Mouse (Mus musculus): ENCODE data around the gene Adgrb2. TPM values are rescaled to one million over a fixed set of nuclear protein-coding genes. Genes with fewer than 3 reads are reported as not detected.
A peak's percentile ranks its signal among the peaks of the same experiment; 100 is the strongest.

Gene Adgrb2
- total RNA-seq, 1 experiment, result 19.5 TPM

GRCm38 (mm10) chr4:130048203-130048479 lies 63.5 kb downstream of the Adgrb2 start:
- Histone ChIP-seq H3K36me3 (ENCODE audit: control insufficient read depth, insufficient read depth, low read length, poor library complexity, severe bottlenecking) (no peaks in the 10 kb centered on the region), H3K4me3 (ENCODE audit: insufficient read depth in 1 of 2, low read depth in 1 of 2, low read length in 2 of 2, poor library complexity in 1 of 2, severe bottlenecking in 1 of 2) (peak overlapping the region; percentile 66 to 69; a peak in 3 of 4 replicates), H3K27ac (ENCODE audit: insufficient read depth, low read depth, low read length, poor library complexity, severe bottlenecking) (no peak overlapping the region), H3K9ac (ENCODE audit: insufficient read depth, low read depth, low read length, poor library complexity, severe bottlenecking) (peak overlapping the region; percentile 6), H3K9me3 (ENCODE audit: control insufficient read depth, insufficient read depth, low read depth, low read length) (no peaks in the 10 kb centered on the region), H3K4me1 (ENCODE audit: control insufficient read depth in 2 of 2, insufficient read depth in 2 of 2, low read length in 2 of 2, poor library complexity in 1 of 2) (peaks cover 0 to 10% of the 10 kb centered on the region in 2 experiments; a peak in 1 of 4 replicates)
- DNase-seq (ENCODE audit: low read depth, low spot score), result no peak
- TF ChIP-seq HCFC1 (IDR thresholded peaks at IDR 0.05; ENCODE audit: borderline replicate concordance, insufficient read depth, low read length) (no peak), CHD2 (IDR thresholded peaks at IDR 0.05; ENCODE audit: low read depth, low read length) (no peak), ZNF384 (IDR thresholded peaks at IDR 0.05; ENCODE audit: low read depth, low read length) (no peak), MAFK (IDR thresholded peaks at IDR 0.05; ENCODE audit: insufficient read depth, low read depth, low read length) (no peak), ZC3H11A (IDR thresholded peaks at IDR 0.05; ENCODE audit: borderline replicate concordance, low read depth, low read length) (no peak)
- in situ Hi-C loops (cut with MboI; ENCODE audit: low sequenced_read_pairs in 2 of 2, unreplicated experiment in 2 of 2), result no loop called here

GRCm38 (mm10) chr4:130050056-130050824 lies 65.6 kb downstream of the Adgrb2 start:
- DNase-seq (ENCODE audit: low read depth, low spot score), result no peak
- TF ChIP-seq ZNF384 (IDR thresholded peaks at IDR 0.05; ENCODE audit: low read depth, low read length) (no peak), ZC3H11A (IDR thresholded peaks at IDR 0.05; ENCODE audit: borderline replicate concordance, low read depth, low read length) (no peak)
- Histone ChIP-seq H3K9me3 (ENCODE audit: control insufficient read depth, insufficient read depth, low read depth, low read length) (no peaks in the 10 kb centered on the region), H3K9ac (ENCODE audit: insufficient read depth, low read depth, low read length, poor library complexity, severe bottlenecking) (no peak overlapping the region), H3K36me3 (ENCODE audit: control insufficient read depth, insufficient read depth, low read length, poor library complexity, severe bottlenecking) (no peaks in the 10 kb centered on the region), H3K27ac (ENCODE audit: insufficient read depth, low read depth, low read length, poor library complexity, severe bottlenecking) (no peak overlapping the region), H3K4me3 (ENCODE audit: insufficient read depth in 1 of 2, low read depth in 1 of 2, low read length in 2 of 2, poor library complexity in 1 of 2, severe bottlenecking in 1 of 2) (no peak overlapping the region), H3K4me1 (ENCODE audit: control insufficient read depth in 2 of 2, insufficient read depth in 2 of 2, low read length in 2 of 2, poor library complexity in 1 of 2) (peaks cover 0 to 9% of the 10 kb centered on the region in 2 experiments; a peak in 1 of 4 replicates)
- in situ Hi-C loops (cut with MboI; ENCODE audit: low sequenced_read_pairs in 2 of 2, unreplicated experiment in 2 of 2), result no loop called here

- Histone ChIP-seq H3K4me3 (ENCODE audit: insufficient read depth in 1 of 2, low read depth in 1 of 2, low read length in 2 of 2, poor library complexity in 1 of 2, severe bottlenecking in 1 of 2) (no peak overlapping the region), H3K27ac (ENCODE audit: insufficient read depth, low read depth, low read length, poor library complexity, severe bottlenecking) (no peak overlapping the region), H3K9ac (ENCODE audit: insufficient read depth, low read depth, low read length, poor library complexity, severe bottlenecking) (no peak overlapping the region), H3K36me3 (ENCODE audit: control insufficient read depth, insufficient read depth, low read length, poor library complexity, severe bottlenecking) (no peaks in the 10 kb centered on the region), H3K4me1 (ENCODE audit: control insufficient read depth in 2 of 2, insufficient read depth in 2 of 2, low read length in 2 of 2, poor library complexity in 1 of 2) (peaks cover 0 to under 1% of the 10 kb centered on the region in 2 experiments; a peak in 1 of 4 replicates), H3K9me3 (ENCODE audit: control insufficient read depth, insufficient read depth, low read depth, low read length) (no peaks in the 10 kb centered on the region)
- no peak for TF ChIP-seq HCFC1 (IDR thresholded peaks at IDR 0.05; ENCODE audit: borderline replicate concordance, insufficient read depth, low read length)
- 0 out of 2 replicates have a peak, but pooled peaks have one; percentile 5 for TF ChIP-seq ZC3H11A (IDR thresholded peaks at IDR 0.05; ENCODE audit: borderline replicate concordance, low read depth, low read length)
- in situ Hi-C loops (cut with MboI; ENCODE audit: low sequenced_read_pairs in 2 of 2, unreplicated experiment in 2 of 2), result no loop called here
- DNase-seq (ENCODE audit: low read depth, low spot score), result peak; percentile 40
These were observed 67.6 kb downstream of the Adgrb2 start for GRCm38 (mm10) chr4:130052283-130052682.

DNA sequence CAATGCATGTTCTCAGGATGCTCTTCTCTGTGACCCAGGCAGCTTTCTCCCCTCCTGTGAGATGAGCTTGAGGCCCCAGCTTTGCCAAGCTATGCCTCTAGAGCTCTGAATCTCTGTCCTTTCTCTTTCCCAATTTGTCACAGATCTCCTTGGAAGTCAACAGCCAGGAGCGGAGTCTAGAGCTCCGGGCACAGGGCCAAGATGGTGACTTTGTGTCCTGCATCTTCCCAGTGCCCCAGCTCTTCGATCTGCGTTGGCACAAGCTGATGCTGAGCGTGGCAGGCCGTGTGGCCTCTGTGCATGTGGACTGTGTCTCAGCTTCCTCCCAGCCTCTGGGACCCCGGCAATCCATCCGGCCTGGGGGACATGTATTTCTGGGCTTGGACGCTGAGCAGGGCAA lies 68.4 kb downstream of the Adgrb2 start:
- Histone ChIP-seq H3K9me3 (ENCODE audit: control insufficient read depth, insufficient read depth, low read depth, low read length) (no peaks in the 10 kb centered on the region), H3K4me3 (ENCODE audit: insufficient read depth in 1 of 2, low read depth in 1 of 2, low read length in 2 of 2, poor library complexity in 1 of 2, severe bottlenecking in 1 of 2) (no peak overlapping the region), H3K36me3 (ENCODE audit: control insufficient read depth, insufficient read depth, low read length, poor library complexity, severe bottlenecking) (no peaks in the 10 kb centered on the region), H3K27ac (ENCODE audit: insufficient read depth, low read depth, low read length, poor library complexity, severe bottlenecking) (no peak overlapping the region), H3K9ac (ENCODE audit: insufficient read depth, low read depth, low read length, poor library complexity, severe bottlenecking) (no peak overlapping the region), H3K4me1 (ENCODE audit: control insufficient read depth in 2 of 2, insufficient read depth in 2 of 2, low read length in 2 of 2, poor library complexity in 1 of 2) (no peaks in the 10 kb centered on the region; a peak in 1 of 4 replicates)
- DNase-seq (ENCODE audit: low read depth, low spot score), result no peak
- in situ Hi-C loops (cut with MboI; ENCODE audit: low sequenced_read_pairs in 2 of 2, unreplicated experiment in 2 of 2), result no loop called here
- TF ChIP-seq HCFC1 (IDR thresholded peaks at IDR 0.05; ENCODE audit: borderline replicate concordance, insufficient read depth, low read length) (no peak), MAFK (IDR thresholded peaks at IDR 0.05; ENCODE audit: insufficient read depth, low read depth, low read length) (no peak), ZC3H11A (IDR thresholded peaks at IDR 0.05; ENCODE audit: borderline replicate concordance, low read depth, low read length) (no peak), CHD2 (IDR thresholded peaks at IDR 0.05; ENCODE audit: low read depth, low read length) (no peak), ZNF384 (IDR thresholded peaks at IDR 0.05; ENCODE audit: low read depth, low read length) (no peak)

GRCm38 (mm10) chr4:130054727-130055126 lies 70.1 kb downstream of the Adgrb2 start:
- H3K4me3 ChIP-seq (ENCODE audit: insufficient read depth in 1 of 2, low read depth in 1 of 2, low read length in 2 of 2, poor library complexity in 1 of 2, severe bottlenecking in 1 of 2), result no peak overlapping the region
- in situ Hi-C loops (cut with MboI; ENCODE audit: low sequenced_read_pairs in 2 of 2, unreplicated experiment in 2 of 2), result no loop called here
- DNase-seq (ENCODE audit: low read depth, low spot score), result no peak
- H3K4me1 ChIP-seq (ENCODE audit: control insufficient read depth in 2 of 2, insufficient read depth in 2 of 2, low read length in 2 of 2, poor library complexity in 1 of 2), result no peaks in the 10 kb centered on the region; a peak in 1 of 4 replicates
- no peaks in the 10 kb centered on the region for H3K9me3 ChIP-seq (ENCODE audit: control insufficient read depth, insufficient read depth, low read depth, low read length)
- TF ChIP-seq MAFK (IDR thresholded peaks at IDR 0.05; ENCODE audit: insufficient read depth, low read depth, low read length), result no peak
- TF ChIP-seq ZNF384 (IDR thresholded peaks at IDR 0.05; ENCODE audit: low read depth, low read length), result no peak
- TF ChIP-seq HCFC1 (IDR thresholded peaks at IDR 0.05; ENCODE audit: borderline replicate concordance, insufficient read depth, low read length), result no peak
- TF ChIP-seq CHD2 (IDR thresholded peaks at IDR 0.05; ENCODE audit: low read depth, low read length), result no peak
- TF ChIP-seq ZC3H11A (IDR thresholded peaks at IDR 0.05; ENCODE audit: borderline replicate concordance, low read depth, low read length), result no peak
- no peak overlapping the region for H3K9ac ChIP-seq (ENCODE audit: insufficient read depth, low read depth, low read length, poor library complexity, severe bottlenecking)
- H3K27ac ChIP-seq (ENCODE audit: insufficient read depth, low read depth, low read length, poor library complexity, severe bottlenecking), result no peak overlapping the region
- H3K36me3 ChIP-seq (ENCODE audit: control insufficient read depth, insufficient read depth, low read length, poor library complexity, severe bottlenecking), result no peaks in the 10 kb centered on the region
